Comparison of ENCODE assay signal across 20 mouse cellular contexts in the genomic region with DNA sequence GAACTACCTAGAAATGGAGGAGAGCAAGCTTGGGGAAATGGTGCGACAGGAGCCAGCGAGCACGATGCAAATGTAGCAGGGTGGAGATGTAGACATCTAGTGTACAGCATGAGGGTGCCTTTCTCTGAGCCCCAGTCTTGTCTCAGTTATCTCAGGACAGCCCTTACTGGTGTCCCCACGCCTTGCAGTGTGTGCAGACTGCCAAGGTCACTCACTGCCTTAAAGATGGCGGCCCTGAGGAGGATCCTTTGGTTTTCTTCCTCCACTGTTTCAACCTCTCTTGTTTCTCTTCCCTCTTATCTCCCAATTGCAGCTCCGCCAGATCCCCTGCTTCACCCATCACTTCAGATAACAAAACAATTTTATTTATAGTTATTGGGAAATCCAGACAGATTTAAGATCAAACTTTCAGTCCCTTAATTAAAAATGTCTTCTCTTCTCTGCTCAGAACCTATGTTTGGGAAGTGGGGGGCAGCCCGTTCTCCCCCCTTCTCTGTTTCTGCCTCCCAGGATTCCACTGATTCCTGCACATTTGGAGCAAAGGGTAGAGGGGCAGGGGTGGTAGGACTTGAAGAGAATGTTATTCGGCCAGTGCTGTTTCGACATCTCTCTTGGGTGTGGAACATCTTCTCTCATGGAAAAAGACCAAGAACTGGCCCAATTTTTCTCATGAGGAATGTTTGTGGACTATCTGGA. TPM values are rescaled to one million over a fixed set of nuclear protein-coding genes. Genes with fewer than 3 reads are reported as not detected.
DNase-seq lines count a peak whose midpoint lies in the region; ATAC-seq lines count a peak whose summit lies in the region.
"Had no signal": no experiment of that assay in that cellular context is flagged by ENCODE, and none has a peak within 500 bp of the region (broad histone marks: within the 10 kb centered on the region; RNA-seq: fewer than 3 reads in every experiment).

No protein-coding gene starts in this region.

- ATAC-seq in midbrain, embryonic 11.5 days (ENCODE audit: low FRiP score) = no peak
- no peak for ATAC-seq in midbrain, embryonic 14.5 days (ENCODE audit: low FRiP score, low TSS enrichment)

- no peak overlapping the region for H3K4me3 ChIP-seq in heart, embryonic 10.5 days
- no peak overlapping the region for H3K4me3 ChIP-seq in midbrain, embryonic 11.5 days (ENCODE audit: low read depth, low read length)
- H3K4me3 ChIP-seq in midbrain, embryonic 14.5 days (replicated peaks; ENCODE audit: low read depth, low read length) = no peak overlapping the region
- no peak overlapping the region for H3K4me3 ChIP-seq in hindbrain, embryonic 10.5 days
- H3K4me3 ChIP-seq: embryonic facial prominence, embryonic 15.5 days; erythroblast, embryonic 14.5 days; forebrain, embryonic 10.5 days; gastrocnemius, adult 2 months; heart, embryonic 15.5 days; hindbrain, embryonic 15.5 days had no signal

- H3K4me1 ChIP-seq in heart, embryonic 10.5 days = no peaks in the 10 kb centered on the region
- H3K4me1 ChIP-seq in midbrain, embryonic 11.5 days (ENCODE audit: control insufficient read depth, insufficient read depth, low read length) = no peaks in the 10 kb centered on the region
- no peaks in the 10 kb centered on the region for H3K4me1 ChIP-seq in midbrain, embryonic 14.5 days (ENCODE audit: control insufficient read depth, insufficient read depth, low read length)
- no peaks in the 10 kb centered on the region for H3K4me1 ChIP-seq in hindbrain, embryonic 10.5 days (replicated peaks)
- H3K4me1 ChIP-seq: embryonic facial prominence, embryonic 15.5 days; forebrain, embryonic 10.5 days; heart, embryonic 15.5 days; hindbrain, embryonic 15.5 days had no signal

- H3K27me3 ChIP-seq in heart, embryonic 10.5 days (ENCODE audit: insufficient read depth, poor library complexity, severe bottlenecking) = no peaks in the 10 kb centered on the region
- no peaks in the 10 kb centered on the region for H3K27me3 ChIP-seq in midbrain, embryonic 11.5 days (ENCODE audit: control insufficient read depth, insufficient read depth, low read length)
- H3K27me3 ChIP-seq in midbrain, embryonic 14.5 days (ENCODE audit: control insufficient read depth, insufficient read depth, low read length) = no peaks in the 10 kb centered on the region
- no peaks in the 10 kb centered on the region for H3K27me3 ChIP-seq in hindbrain, embryonic 10.5 days (ENCODE audit: insufficient read depth, poor library complexity, severe bottlenecking)
- H3K27me3 ChIP-seq: embryonic facial prominence, embryonic 15.5 days; heart, embryonic 15.5 days; hindbrain, embryonic 15.5 days had no signal

- peak; percentile 36 for DNase-seq in heart, embryonic 10.5 days (ENCODE audit: low spot score)
- no peak for DNase-seq in heart, adult 18-20 months
- DNase-seq in midbrain, embryonic 11.5 days (ENCODE audit: low spot score, missing footprints) = peak; percentile 71
- DNase-seq in midbrain, embryonic 14.5 days = no peak
- DNase-seq in lung, postnatal 25 days (ENCODE audit: low spot score) = peak; percentile 36
- DNase-seq in hindbrain, embryonic 10.5 days (ENCODE audit: low spot score) = no peak
- no peak for DNase-seq in cerebellum, adult 9-11 months
- DNase-seq: adrenal gland, postnatal 14 days; cerebellum, adult 18-20 months; cerebellum, postnatal 10 days; embryo, embryonic 11 days; gastrocnemius, adult 2 months; gastrocnemius, postnatal 25 days; heart, postnatal 14 days had no signal

- no peaks in the 10 kb centered on the region for H3K9me3 ChIP-seq in heart, embryonic 10.5 days
- H3K9me3 ChIP-seq in midbrain, embryonic 11.5 days (ENCODE audit: control insufficient read depth, low read length) = no peaks in the 10 kb centered on the region
- no peaks in the 10 kb centered on the region for H3K9me3 ChIP-seq in midbrain, embryonic 14.5 days (ENCODE audit: control insufficient read depth, low read length)
- H3K9me3 ChIP-seq in hindbrain, embryonic 10.5 days = no peaks in the 10 kb centered on the region
- H3K9me3 ChIP-seq: embryonic facial prominence, embryonic 15.5 days; forebrain, embryonic 10.5 days; heart, embryonic 15.5 days; hindbrain, embryonic 15.5 days had no signal

- no peak overlapping the region for H3K9ac ChIP-seq in midbrain, embryonic 11.5 days (ENCODE audit: low read length)
- H3K9ac ChIP-seq in midbrain, embryonic 14.5 days (replicated peaks; ENCODE audit: low read length) = no peak overlapping the region
- H3K9ac ChIP-seq: embryonic facial prominence, embryonic 15.5 days; heart, embryonic 15.5 days; hindbrain, embryonic 15.5 days had no signal

- H3K36me3 ChIP-seq in heart, embryonic 10.5 days = no peaks in the 10 kb centered on the region
- no peaks in the 10 kb centered on the region for H3K36me3 ChIP-seq in midbrain, embryonic 11.5 days (ENCODE audit: control insufficient read depth, insufficient read depth, low read length)
- no peaks in the 10 kb centered on the region for H3K36me3 ChIP-seq in midbrain, embryonic 14.5 days (ENCODE audit: control insufficient read depth, insufficient read depth, low read length)
- H3K36me3 ChIP-seq in hindbrain, embryonic 10.5 days = no peaks in the 10 kb centered on the region
- H3K36me3 ChIP-seq: embryonic facial prominence, embryonic 15.5 days; forebrain, embryonic 10.5 days; heart, embryonic 15.5 days; hindbrain, embryonic 15.5 days had no signal

- no peak overlapping the region for H3K27ac ChIP-seq in heart, embryonic 10.5 days
- no peak overlapping the region for H3K27ac ChIP-seq in midbrain, embryonic 11.5 days (ENCODE audit: low read depth, low read length)
- H3K27ac ChIP-seq in midbrain, embryonic 14.5 days (replicated peaks; ENCODE audit: low read depth, low read length) = no peak overlapping the region
- H3K27ac ChIP-seq in hindbrain, embryonic 10.5 days = no peak overlapping the region
- H3K27ac ChIP-seq: embryonic facial prominence, embryonic 15.5 days; forebrain, embryonic 10.5 days; gastrocnemius, adult 2 months; heart, embryonic 15.5 days; hindbrain, embryonic 15.5 days had no signal

- H3K4me2 ChIP-seq in midbrain, embryonic 11.5 days = no peak overlapping the region
- no peak overlapping the region for H3K4me2 ChIP-seq in midbrain, embryonic 14.5 days (ENCODE audit: low read length)
- H3K4me2 ChIP-seq: embryonic facial prominence, embryonic 15.5 days; heart, embryonic 11.5 days; heart, embryonic 15.5 days; hindbrain, embryonic 15.5 days had no signal

- 83% methylated on average over 9 of the region's 9 CpGs for WGBS in heart, embryonic 10.5 days
- WGBS in midbrain, embryonic 11.5 days = 89% methylated on average over 9 of the region's 9 CpGs
- WGBS in midbrain, embryonic 14.5 days = 93% methylated on average over 9 of the region's 9 CpGs
- 87% methylated on average over 9 of the region's 9 CpGs for WGBS in hindbrain, embryonic 10.5 days

RNA-seq across cellular contexts. Expression of a gene that starts 20.5 kb away (rescaled TPM):
- polyA plus RNA-seq in heart, embryonic 10.5 days (2016; fragmentation: Nextera tagmentation; extraction: Ambion mirVana) = 5.1 and 5.9 TPM in 2 replicates
- total RNA-seq in heart, adult 18-20 months (2021) = 1 to 10 TPM; 2.8 to 3.1 TPM
- 7.7 and 9.0 TPM in 2 replicates for polyA plus RNA-seq in midbrain, embryonic 11.5 days (2014; fragmentation: Nextera tagmentation; extraction: Ambion mirVana)
- polyA plus RNA-seq in midbrain, embryonic 14.5 days (2014; fragmentation: Nextera tagmentation; extraction: Ambion mirVana) = 5.8 and 6.6 TPM in 2 replicates
- polyA plus RNA-seq in hindbrain, embryonic 10.5 days (2016; fragmentation: Nextera tagmentation; extraction: Ambion mirVana) = 5.4 and 6.9 TPM in 2 replicates
- polyA plus RNA-seq: erythroblast, embryonic 14.5 days had no signal

Comparison
In these comparisons a context has a peak if more than half of its experiments do, and no peak if none do; other contexts are left out.
1. DNase-seq: peak in heart, embryonic 10.5 days (single experiment), midbrain, embryonic 11.5 days (single experiment) and lung, postnatal 25 days (single experiment); none in heart, adult 18-20 months (0 of 2), midbrain, embryonic 14.5 days (single experiment), hindbrain, embryonic 10.5 days (single experiment) and cerebellum, adult 9-11 months (single experiment).